Comparison of ENCODE assay signal across 8 mouse cellular contexts in genomic region chr14:61689776-61690175, GRCm38 (mm10).
DNase-seq lines count a peak whose midpoint lies in the region; ATAC-seq and TF ChIP-seq lines count a peak whose summit lies in the region.

No protein-coding gene starts in this region.

- no peak for DNase-seq in kidney, postnatal 14 days
- DNase-seq in embryonic facial prominence, embryonic 14.5 days (ENCODE audit: low spot score), result no peak
- DNase-seq in hindbrain, postnatal 0 days (ENCODE audit: low spot score), result no peak
- DNase-seq in adrenal gland, adult 8-10 months, result no peak
- DNase-seq in embryo, embryonic 10 days (ENCODE audit: low spot score), result no peak

- no peak for TF ChIP-seq CTCF in hindbrain, postnatal 0 days (IDR thresholded peaks at IDR 0.05; ENCODE audit: low read depth)

- ATAC-seq in kidney, embryonic 16.5 days (ENCODE audit: low FRiP score, low TSS enrichment), result no peak
- no peak for ATAC-seq in embryonic facial prominence, embryonic 14.5 days (ENCODE audit: low read depth)
- ATAC-seq in hindbrain, postnatal 0 days, result no peak
- no peak for ATAC-seq in midbrain, embryonic 15.5 days (replicated peaks)
- no peak for ATAC-seq in granulocyte monocyte progenitor cell, adult 5-6 weeks (replicated peaks; ENCODE audit: poor library complexity, severe bottlenecking)

- H3K36me3 ChIP-seq in kidney, embryonic 16.5 days (ENCODE audit: insufficient read depth, low read length), result no peaks in the 10 kb centered on the region
- no peaks in the 10 kb centered on the region for H3K36me3 ChIP-seq in embryonic facial prominence, embryonic 14.5 days (ENCODE audit: control insufficient read depth, insufficient read depth, low read length)
- H3K36me3 ChIP-seq in hindbrain, postnatal 0 days (ENCODE audit: insufficient read depth, low read length), result no peaks in the 10 kb centered on the region
- no peaks in the 10 kb centered on the region for H3K36me3 ChIP-seq in midbrain, embryonic 15.5 days (replicated peaks)

- peak overlapping the region; percentile 33 for H3K4me3 ChIP-seq in kidney, embryonic 16.5 days (ENCODE audit: low read length)
- peak overlapping the region; percentile 28 for H3K4me3 ChIP-seq in embryonic facial prominence, embryonic 14.5 days (ENCODE audit: low read depth, low read length)
- H3K4me3 ChIP-seq in hindbrain, postnatal 0 days (ENCODE audit: low read length), result peak overlapping the region; percentile 15
- no peak overlapping the region for H3K4me3 ChIP-seq in midbrain, embryonic 15.5 days

- no peak overlapping the region; the same call in 1 of the 2 replicates for H3K9ac ChIP-seq in kidney, embryonic 16.5 days (replicated peaks; ENCODE audit: low read length)
- H3K9ac ChIP-seq in embryonic facial prominence, embryonic 14.5 days (ENCODE audit: low read depth, low read length), result 0 out of 2 replicates have a peak overlapping the region, but pooled peaks have one; percentile 9
- no peak overlapping the region for H3K9ac ChIP-seq in hindbrain, postnatal 0 days (replicated peaks; ENCODE audit: low read length)
- H3K9ac ChIP-seq in midbrain, embryonic 15.5 days, result no peak overlapping the region

- WGBS in kidney, embryonic 16.5 days, result 19% methylated on average over 24 of the region's 24 CpGs
- 21% methylated on average over 24 of the region's 24 CpGs for WGBS in embryonic facial prominence, embryonic 14.5 days
- WGBS in hindbrain, postnatal 0 days, result 20% methylated on average over 24 of the region's 24 CpGs
- 12% methylated on average over 24 of the region's 24 CpGs for WGBS in midbrain, embryonic 15.5 days

- peaks cover 41% of the 10 kb centered on the region for H3K27me3 ChIP-seq in kidney, embryonic 16.5 days (ENCODE audit: insufficient read depth, low read length)
- H3K27me3 ChIP-seq in embryonic facial prominence, embryonic 14.5 days (replicated peaks; ENCODE audit: control insufficient read depth, insufficient read depth, low read length), result peaks cover 39% of the 10 kb centered on the region
- peaks cover 36% of the 10 kb centered on the region for H3K27me3 ChIP-seq in hindbrain, postnatal 0 days (ENCODE audit: insufficient read depth, low read length)
- peaks cover 48% of the 10 kb centered on the region for H3K27me3 ChIP-seq in midbrain, embryonic 15.5 days (replicated peaks)

- H3K27ac ChIP-seq in kidney, embryonic 16.5 days (ENCODE audit: low read length), result no peak overlapping the region
- no peak overlapping the region for H3K27ac ChIP-seq in embryonic facial prominence, embryonic 14.5 days (replicated peaks; ENCODE audit: low read depth, low read length)
- no peak overlapping the region for H3K27ac ChIP-seq in hindbrain, postnatal 0 days
- no peak overlapping the region for H3K27ac ChIP-seq in midbrain, embryonic 15.5 days

- H3K4me2 ChIP-seq in kidney, embryonic 16.5 days (replicated peaks; ENCODE audit: low read depth, low read length), result peak overlapping the region; percentile 49
- H3K4me2 ChIP-seq in embryonic facial prominence, embryonic 14.5 days (ENCODE audit: low read depth, low read length), result peak overlapping the region; percentile 51
- H3K4me2 ChIP-seq in hindbrain, postnatal 0 days (ENCODE audit: low read depth, low read length), result peak overlapping the region; percentile 37; the same call in 1 of the 2 replicates
- peak overlapping the region; percentile 34; the same call in 1 of the 2 replicates for H3K4me2 ChIP-seq in midbrain, embryonic 15.5 days

- H3K4me1 ChIP-seq in kidney, embryonic 16.5 days (ENCODE audit: insufficient read depth, low read length), result peaks cover 7% of the 10 kb centered on the region
- H3K4me1 ChIP-seq in embryonic facial prominence, embryonic 14.5 days (ENCODE audit: control insufficient read depth, insufficient read depth, low read length), result peaks cover 15% of the 10 kb centered on the region; the same call in 1 of the 2 replicates
- no peaks in the 10 kb centered on the region for H3K4me1 ChIP-seq in hindbrain, postnatal 0 days (ENCODE audit: insufficient read depth, low read length)
- H3K4me1 ChIP-seq in midbrain, embryonic 15.5 days, result peaks cover 16% of the 10 kb centered on the region

- H3K9me3 ChIP-seq in kidney, embryonic 16.5 days (ENCODE audit: low read length), result no peaks in the 10 kb centered on the region
- no peaks in the 10 kb centered on the region for H3K9me3 ChIP-seq in embryonic facial prominence, embryonic 14.5 days (ENCODE audit: control insufficient read depth, low read length)
- no peaks in the 10 kb centered on the region for H3K9me3 ChIP-seq in hindbrain, postnatal 0 days (ENCODE audit: low read length)
- no peaks in the 10 kb centered on the region for H3K9me3 ChIP-seq in midbrain, embryonic 15.5 days
